Mouse (Mus musculus): Measurements from ENCODE around the gene Dcst2. TPM values are rescaled to one million over a fixed set of nuclear protein-coding genes. Genes with fewer than 3 reads are reported as not detected.

The Dcst2 gene
- total RNA-seq (2014; rRNA removed) (0.07 and 0.31 TPM in 2 replicates), polyA plus RNA-seq (2015; fragmentation: Nextera tagmentation; extraction: Ambion mirVana) (0.20 and 0.42 TPM in 2 replicates)

- H3K36me3 ChIP-seq (ENCODE audit: insufficient read depth, low read length), result no peaks in the 10 kb centered on the region
- no peak within 1 kb of the TSS for H3K27ac ChIP-seq
- 0 out of 2 replicates have a peak, but pooled peaks cover 5% of the 10 kb centered on the region for H3K27me3 ChIP-seq (ENCODE audit: insufficient read depth, low read length)
- H3K4me1 ChIP-seq (ENCODE audit: insufficient read depth, low read length), result no peaks in the 10 kb centered on the region
- no peak within 1 kb of the TSS for H3K4me3 ChIP-seq (ENCODE audit: low read length)
- no peak within 1 kb of the TSS for H3K9ac ChIP-seq (replicated peaks; ENCODE audit: low read length)
- H3K9me3 ChIP-seq (ENCODE audit: low read length), result no peaks in the 10 kb centered on the region
- no peak within 1 kb of the TSS for H3K4me2 ChIP-seq (ENCODE audit: low read depth, low read length)
- no peak for TF ChIP-seq CTCF (IDR thresholded peaks at IDR 0.05; ENCODE audit: low read depth)
- ATAC-seq (no peak), DNase-seq (ENCODE audit: low spot score) (no peak)
- 92% methylated on average over 7 of the region's 7 CpGs for WGBS
Observed at GRCm38 (mm10) chr3:89361675-89362074, at the start of gene Dcst2. Gene Dcst2, plus strand, starts transcription at chr3:89361975.

GRCm38 (mm10) chr3:89314340-89314739, 47.4 kb upstream of the Dcst2 start:
- no peak for DNase-seq (ENCODE audit: low spot score)
- Histone ChIP-seq H3K9me3 (ENCODE audit: low read length) (no peaks in the 10 kb centered on the region), H3K4me2 (ENCODE audit: low read depth, low read length) (no peak overlapping the region), H3K27me3 (ENCODE audit: insufficient read depth, low read length) (no peaks in the 10 kb centered on the region), H3K36me3 (ENCODE audit: insufficient read depth, low read length) (no peaks in the 10 kb centered on the region), H3K27ac (no peak overlapping the region), H3K4me1 (ENCODE audit: insufficient read depth, low read length) (peaks cover 13% of the 10 kb centered on the region), H3K9ac (replicated peaks; ENCODE audit: low read length) (no peak overlapping the region), H3K4me3 (ENCODE audit: low read length) (no peak overlapping the region)
- no peak for TF ChIP-seq CTCF (IDR thresholded peaks at IDR 0.05; ENCODE audit: low read depth)
- WGBS, result 66% methylated on average over 5 of the region's 5 CpGs
- ATAC-seq, result no peak

GRCm38 (mm10) chr3:89314791-89315190, 47.0 kb upstream of the Dcst2 start:
- H3K4me2 ChIP-seq (ENCODE audit: low read depth, low read length), result peak overlapping the region; percentile 49
- WGBS, result 35% methylated on average over 2 of the region's 2 CpGs
- no peaks in the 10 kb centered on the region for H3K9me3 ChIP-seq (ENCODE audit: low read length)
- DNase-seq (ENCODE audit: low spot score) (no peak), ATAC-seq (no peak)
- H3K4me1 ChIP-seq (ENCODE audit: insufficient read depth, low read length), result peaks cover 13% of the 10 kb centered on the region
- H3K4me3 ChIP-seq (ENCODE audit: low read length), result peak overlapping the region; percentile 20; the same call in 1 of the 2 replicates
- no peaks in the 10 kb centered on the region for H3K36me3 ChIP-seq (ENCODE audit: insufficient read depth, low read length)
- no peaks in the 10 kb centered on the region for H3K27me3 ChIP-seq (ENCODE audit: insufficient read depth, low read length)
- peak overlapping the region; percentile 37 for H3K9ac ChIP-seq (replicated peaks; ENCODE audit: low read length)
- no peak overlapping the region for H3K27ac ChIP-seq
- no peak for TF ChIP-seq CTCF (IDR thresholded peaks at IDR 0.05; ENCODE audit: low read depth)

- Histone ChIP-seq H3K4me1 (ENCODE audit: insufficient read depth, low read length) (peaks cover 13% of the 10 kb centered on the region), H3K9ac (replicated peaks; ENCODE audit: low read length) (peak overlapping the region; percentile 37), H3K9me3 (ENCODE audit: low read length) (no peaks in the 10 kb centered on the region), H3K27me3 (ENCODE audit: insufficient read depth, low read length) (no peaks in the 10 kb centered on the region), H3K4me3 (ENCODE audit: low read length) (peak overlapping the region; percentile 20), H3K36me3 (ENCODE audit: insufficient read depth, low read length) (no peaks in the 10 kb centered on the region), H3K27ac (no peak overlapping the region), H3K4me2 (ENCODE audit: low read depth, low read length) (peak overlapping the region; percentile 49)
- ATAC-seq (peak; percentile 10; the same call in 1 of the 2 replicates), DNase-seq (ENCODE audit: low spot score) (peak; percentile 87)
- 6% methylated on average over 24 of the region's 26 CpGs for WGBS
- peak; percentile 92 for TF ChIP-seq CTCF (IDR thresholded peaks at IDR 0.05; ENCODE audit: low read depth)
Observed at GRCm38 (mm10) chr3:89315195-89315929, 46.4 kb upstream of the Dcst2 start.

- 8% methylated on average over 40 of the region's 40 CpGs for WGBS
- Histone ChIP-seq H3K4me1 (ENCODE audit: insufficient read depth, low read length) (peaks cover 13% of the 10 kb centered on the region), H3K9ac (replicated peaks; ENCODE audit: low read length) (no peak overlapping the region), H3K9me3 (ENCODE audit: low read length) (no peaks in the 10 kb centered on the region), H3K27ac (no peak overlapping the region), H3K4me3 (ENCODE audit: low read length) (peak overlapping the region; percentile 16), H3K27me3 (ENCODE audit: insufficient read depth, low read length) (no peaks in the 10 kb centered on the region), H3K4me2 (ENCODE audit: low read depth, low read length) (peak overlapping the region; percentile 49), H3K36me3 (ENCODE audit: insufficient read depth, low read length) (no peaks in the 10 kb centered on the region)
- ATAC-seq (no peak), DNase-seq (ENCODE audit: low spot score) (no peak)
- no peak for TF ChIP-seq CTCF (IDR thresholded peaks at IDR 0.05; ENCODE audit: low read depth)
Observed at GRCm38 (mm10) chr3:89315930-89316831, 45.6 kb upstream of the Dcst2 start.

GRCm38 (mm10) chr3:89316833-89317232, 44.9 kb upstream of the Dcst2 start:
- Histone ChIP-seq H3K36me3 (ENCODE audit: insufficient read depth, low read length) (no peaks in the 10 kb centered on the region), H3K4me3 (ENCODE audit: low read length) (no peak overlapping the region), H3K27me3 (ENCODE audit: insufficient read depth, low read length) (no peaks in the 10 kb centered on the region), H3K4me2 (ENCODE audit: low read depth, low read length) (peak overlapping the region; percentile 49), H3K4me1 (ENCODE audit: insufficient read depth, low read length) (peaks cover 13% of the 10 kb centered on the region), H3K27ac (peak overlapping the region; percentile 32; the same call in 1 of the 2 replicates), H3K9me3 (ENCODE audit: low read length) (no peaks in the 10 kb centered on the region), H3K9ac (replicated peaks; ENCODE audit: low read length) (no peak overlapping the region)
- WGBS, result 0% methylated on average over 4 of the region's 4 CpGs
- TF ChIP-seq CTCF (IDR thresholded peaks at IDR 0.05; ENCODE audit: low read depth), result peak; percentile 95
- ATAC-seq (peak; percentile 13), DNase-seq (ENCODE audit: low spot score) (peak; percentile 91)

Measured in hindbrain, postnatal 0 days (tissue).